Mouse (Mus musculus): ENCODE measurements around the gene Ptprf.

The Ptprf gene

GRCm38 (mm10) chr4:118216726-118217595, 74.2 kb downstream of the Ptprf start:
- in situ Hi-C loops (cut with MboI, MseI): loop anchor here (5.0 to 10.0 kb wide), 2 partner anchors 70 to 822 kb away; no protein-coding TSS in a partner anchor

GRCm38 (mm10) chr4:118214891-118215290, 76.3 kb downstream of the Ptprf start:
- in situ Hi-C loops (cut with MboI, MseI): loop anchor here (5.0 to 10.0 kb wide), 2 partner anchors 72 to 820 kb away; no protein-coding TSS in a partner anchor

- in situ Hi-C loops (cut with MboI, MseI): loop anchor here in 1 of 2 experiments (10.0 kb wide), 1 partner anchor 368 kb away; no protein-coding TSS in a partner anchor
Measured at GRCm38 (mm10) chr4:118206918-118207640, 84.1 kb downstream of the Ptprf start.

GRCm38 (mm10) chr4:118205906-118206305, 85.3 kb downstream of the Ptprf start:
- in situ Hi-C loops (cut with MboI, MseI): loop anchor here in 1 of 2 experiments (10.0 kb wide), 1 partner anchor 369 kb away; no protein-coding TSS in a partner anchor

GRCm38 (mm10) chr4:118199093-118199492, 92.1 kb downstream of the Ptprf start:
- in situ Hi-C loops (cut with MboI, MseI): no loop called here

- in situ Hi-C loops (cut with MboI, MseI): no loop called here
Measured at GRCm38 (mm10) chr4:118198606-118199005, 92.6 kb downstream of the Ptprf start.

- in situ Hi-C loops (cut with MboI, MseI): no loop called here
Measured at GRCm38 (mm10) chr4:118196185-118196584, 95.0 kb downstream of the Ptprf start.

GRCm38 (mm10) chr4:118180301-118181080, 110.7 kb downstream of the Ptprf start:
- in situ Hi-C loops (cut with MboI, MseI): no loop called here

GRCm38 (mm10) chr4:118179467-118180300, 111.5 kb downstream of the Ptprf start, which contains the start of gene Kdm4a:
Gene Kdm4a, minus strand, starts transcription at chr4:118180043.
- in situ Hi-C loops (cut with MboI, MseI): loop anchor here in 1 of 2 experiments (10.0 kb wide), 1 partner anchor 255 kb away; the partner anchor contains the start of gene Cdc20

GRCm38 (mm10) chr4:118178952-118179466, 112.2 kb downstream of the Ptprf start:
- in situ Hi-C loops (cut with MboI, MseI): loop anchor here in 1 of 2 experiments (10.0 kb wide), 1 partner anchor 256 kb away; the partner anchor contains the start of gene Cdc20

GRCm38 (mm10) chr4:118172461-118172860, 118.7 kb downstream of the Ptprf start:
- in situ Hi-C loops (cut with MboI, MseI): loop anchor here in 1 of 2 experiments (10.0 kb wide), 1 partner anchor 262 kb away; the partner anchor contains the start of gene Cdc20

- in situ Hi-C loops (cut with MboI, MseI): loop anchor here in 1 of 2 experiments (10.0 kb wide), 1 partner anchor 264 kb away; the partner anchor contains the start of gene Cdc20
Measured at GRCm38 (mm10) chr4:118171006-118171405, 120.2 kb downstream of the Ptprf start.

GRCm38 (mm10) chr4:118162123-118162522, 129.1 kb downstream of the Ptprf start:
- in situ Hi-C loops (cut with MboI, MseI): loop anchor here in 1 of 2 experiments (5.0 kb wide), 1 partner anchor 250 kb away; the partner anchor contains the start of gene Ipo13
